Mouse (Mus musculus) heart, postnatal 14 days (tissue): ENCODE data around the gene Dgki. TPM values are rescaled to one million over a fixed set of nuclear protein-coding genes. Genes with fewer than 3 reads are reported as not detected.

Experiments
- DNase-seq, 2 experiments: peaks; one replicate each; pipeline ENCODE4 v3.0.0; 2021 to 2022
- intact Hi-C: fragments of 180-260 bp; cut with DNase I; formaldehyde crosslinking; loops from one replicate; pipeline ENCODE4 v1.15.1; 2025
- total RNA-seq, 2 experiments: library from RNA; stranded (reverse); gene quantifications; 2 replicates each; pipeline ENCODE4 v1.2.3; 2021

The Dgki gene
- total RNA-seq, 2 experiments from 2014 or later: 0.26 to 0.27 TPM

DNA sequence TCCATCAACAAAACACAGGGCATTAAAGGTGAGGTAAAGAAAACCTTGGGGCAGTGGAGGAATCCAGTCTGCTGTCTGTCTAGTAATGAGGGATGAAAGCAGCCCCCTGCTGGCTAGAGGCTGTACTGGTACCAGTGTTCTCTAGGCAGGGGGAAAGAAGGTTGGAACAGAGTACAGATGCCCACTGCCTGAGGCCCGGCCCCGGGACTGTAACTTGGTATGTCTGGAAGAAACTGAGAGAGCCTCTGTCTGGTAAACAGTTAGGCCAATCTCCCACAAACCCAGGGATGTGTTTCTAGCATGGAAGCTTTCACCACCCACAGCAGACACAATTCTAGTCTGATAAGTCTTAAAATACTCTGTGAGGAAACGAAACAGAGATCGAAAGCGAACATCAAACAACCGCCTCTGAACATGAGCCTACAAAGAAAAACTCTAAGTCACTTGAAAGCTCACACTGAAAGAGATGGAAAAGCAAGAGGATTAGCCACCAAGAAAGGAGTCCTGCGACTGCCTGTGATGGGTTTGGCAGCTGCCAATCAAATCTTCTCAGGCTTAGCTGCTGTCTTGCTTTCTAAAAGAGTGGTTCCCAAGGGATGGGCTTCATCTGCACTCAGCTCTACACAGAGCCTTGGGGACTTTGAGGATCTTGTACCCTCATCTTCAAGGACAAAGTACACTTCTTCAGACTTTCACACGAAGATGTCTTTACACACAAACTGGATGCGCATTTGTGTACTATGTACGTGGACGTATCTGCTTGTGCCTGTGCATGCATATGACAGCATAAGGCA, 262.7 kb downstream of the Dgki start:
- peak; percentile 53 to 62 for DNase-seq
- intact Hi-C loops: loop anchor here (5.0 kb wide), 2 partner anchors 55 to 135 kb away; no protein-coding TSS in a partner anchor

DNA sequence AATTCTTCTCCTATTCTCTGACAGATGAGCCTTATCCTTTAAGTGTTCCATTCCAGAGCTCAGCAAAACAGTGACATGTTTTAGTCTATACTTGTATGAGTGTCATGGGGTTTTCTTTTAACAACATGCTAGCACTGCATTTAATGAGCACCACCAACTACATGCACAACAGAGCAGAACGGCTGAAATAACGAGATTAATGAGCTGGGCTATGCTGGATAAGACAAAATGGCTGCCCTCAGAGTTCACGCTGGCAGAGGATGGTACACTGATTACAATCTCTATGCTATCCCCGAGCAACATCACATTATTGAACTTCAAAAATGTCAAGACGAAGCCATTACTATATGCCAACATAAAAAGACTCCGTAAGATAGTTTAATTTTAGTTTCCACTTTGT, 264.3 kb downstream of the Dgki start:
- DNase-seq: no peak
- intact Hi-C loops: loop anchor here (5.0 kb wide), 2 partner anchors 53 to 133 kb away; no protein-coding TSS in a partner anchor

GRCm38 (mm10) chr6:37030986-37031385, 269.0 kb downstream of the Dgki start:
- no peak for DNase-seq
- intact Hi-C loops: no loop called here

DNA sequence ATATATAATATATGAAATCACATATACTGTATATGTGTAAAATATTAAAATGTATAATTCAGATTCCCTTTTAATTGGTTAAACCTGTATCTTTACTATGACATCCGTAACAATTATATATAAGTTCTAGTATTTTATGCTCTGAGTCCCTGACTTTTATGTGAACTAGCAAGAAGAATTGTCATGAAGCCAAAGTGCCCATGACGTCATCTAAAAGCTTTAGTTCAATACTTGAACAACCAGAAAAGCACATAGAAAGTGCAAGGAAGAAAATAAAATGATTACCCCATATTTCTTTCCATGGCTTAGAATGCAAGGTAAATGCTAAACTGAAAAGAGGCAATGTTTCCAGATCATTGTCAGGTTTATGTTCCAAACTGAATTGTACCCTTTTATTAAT, 269.6 kb downstream of the Dgki start:
- DNase-seq: no peak
- intact Hi-C loops: no loop called here

- no peak for DNase-seq
- intact Hi-C loops: no loop called here
Measured at GRCm38 (mm10) chr6:37028841-37029240, 271.1 kb downstream of the Dgki start.

DNA sequence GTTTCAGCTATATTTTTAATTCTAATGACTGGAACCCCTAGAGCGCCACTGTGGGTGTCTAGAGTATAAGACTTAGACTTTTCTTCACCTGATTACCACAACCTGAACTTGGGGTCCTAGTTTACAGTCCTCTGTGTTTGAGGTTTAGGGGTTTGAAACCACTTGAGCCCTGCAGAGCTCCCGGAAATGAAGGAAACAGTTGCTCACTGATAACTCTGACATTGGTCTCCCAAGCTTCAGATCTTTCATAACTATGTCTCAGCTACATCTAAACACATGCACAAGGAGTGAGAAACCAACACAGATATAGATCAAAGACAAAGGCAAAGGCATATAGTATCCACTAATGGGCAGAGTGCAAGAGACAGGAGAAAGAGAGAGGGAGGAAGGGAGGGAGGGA, 271.7 kb downstream of the Dgki start:
- no peak for DNase-seq
- intact Hi-C loops: no loop called here

DNA sequence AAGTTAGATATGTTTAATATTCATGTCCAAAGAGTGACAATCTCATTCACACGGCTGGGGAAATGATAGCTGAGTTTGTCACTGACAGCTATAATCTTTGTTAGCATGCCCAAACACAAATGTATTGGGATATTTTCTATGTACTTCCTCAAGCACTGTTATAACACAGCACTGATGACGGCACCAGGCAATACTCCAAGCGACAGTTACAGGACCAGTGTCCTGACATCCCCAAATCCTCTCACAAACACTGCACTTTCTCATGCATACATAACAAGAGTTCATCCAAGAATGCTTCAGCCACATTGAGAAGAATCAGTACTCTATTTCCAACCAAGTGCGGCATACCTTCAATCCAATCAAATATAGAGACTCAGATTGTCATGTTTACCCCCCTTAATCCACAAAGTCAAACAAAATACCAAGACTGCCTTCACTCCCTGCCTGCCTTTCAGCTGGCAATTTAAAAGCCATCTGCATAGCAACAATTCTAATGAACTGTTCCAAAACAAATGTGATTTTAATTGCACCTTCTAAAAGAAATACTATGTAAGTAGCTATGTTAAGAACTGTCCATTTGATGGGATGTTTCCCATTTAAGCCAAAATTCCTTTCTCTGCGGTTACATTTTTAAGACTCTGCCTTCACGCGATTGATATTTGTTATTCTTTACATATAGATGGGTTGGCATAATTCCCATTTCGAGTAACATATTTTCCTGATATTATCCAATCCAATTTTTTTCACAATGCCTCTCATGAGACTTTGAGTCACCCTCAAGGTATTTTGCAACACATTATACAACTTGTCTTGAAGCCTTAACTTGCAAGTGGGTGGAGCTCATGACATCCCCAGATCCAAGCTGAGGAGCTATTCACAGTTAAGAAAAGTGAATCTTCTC, 273.4 kb downstream of the Dgki start:
- intact Hi-C loops: no loop called here

GRCm38 (mm10) chr6:37016046-37016445, 283.9 kb downstream of the Dgki start:
- no peak for DNase-seq
- intact Hi-C loops: no loop called here

More for the DNA sequence above, 273.4 kb downstream of the Dgki start:
- DNase-seq: no peak

- DNase-seq: no peak
- intact Hi-C loops: no loop called here
Measured at GRCm38 (mm10) chr6:37011597-37011996, 288.4 kb downstream of the Dgki start.

DNA sequence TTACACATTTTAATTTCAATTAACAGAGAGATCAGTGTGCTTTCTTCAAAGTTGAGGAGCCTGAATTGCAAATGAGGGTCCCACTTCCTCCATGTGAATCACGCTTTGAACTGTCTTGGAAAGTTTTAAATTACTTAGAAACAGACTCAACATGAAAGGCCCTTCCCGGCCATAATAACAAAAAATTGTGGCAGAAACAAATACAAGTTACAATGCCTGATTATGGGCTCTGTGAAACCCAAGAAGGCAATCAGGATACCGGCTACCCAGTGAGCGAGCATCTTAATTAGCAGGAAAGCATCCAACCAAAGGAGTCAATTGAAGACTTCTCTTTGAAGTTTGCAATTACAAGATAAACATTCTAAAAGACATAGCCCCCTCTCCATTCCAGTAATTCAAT, 292.4 kb downstream of the Dgki start:
- no peak for DNase-seq
- intact Hi-C loops: no loop called here

- no peak for DNase-seq
- intact Hi-C loops: no loop called here
Measured at GRCm38 (mm10) chr6:37004914-37005313, 295.1 kb downstream of the Dgki start.

GRCm38 (mm10) chr6:37003235-37003634, 296.7 kb downstream of the Dgki start:
- intact Hi-C loops: no loop called here
- no peak for DNase-seq

DNA sequence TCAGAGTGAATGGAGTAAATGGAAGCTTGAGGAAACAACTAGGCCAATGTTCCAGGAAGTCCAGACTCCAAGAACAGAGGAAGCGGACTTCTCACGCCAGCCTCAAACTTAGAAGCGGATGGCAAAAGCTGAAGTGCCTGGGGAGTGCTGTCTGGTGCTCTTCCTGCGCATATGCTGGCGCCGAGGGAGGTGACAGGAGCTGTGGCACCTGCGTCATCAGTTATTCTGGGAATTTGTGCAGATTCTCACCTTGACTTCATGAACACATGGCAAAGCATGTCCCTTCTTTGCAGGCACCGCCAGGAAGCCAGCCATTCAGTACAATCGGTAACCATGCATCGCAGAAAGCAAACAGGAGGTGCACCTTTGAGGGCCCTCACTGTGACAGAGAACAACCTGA, 301.0 kb downstream of the Dgki start:
- DNase-seq: no peak
- intact Hi-C loops: no loop called here

DNA sequence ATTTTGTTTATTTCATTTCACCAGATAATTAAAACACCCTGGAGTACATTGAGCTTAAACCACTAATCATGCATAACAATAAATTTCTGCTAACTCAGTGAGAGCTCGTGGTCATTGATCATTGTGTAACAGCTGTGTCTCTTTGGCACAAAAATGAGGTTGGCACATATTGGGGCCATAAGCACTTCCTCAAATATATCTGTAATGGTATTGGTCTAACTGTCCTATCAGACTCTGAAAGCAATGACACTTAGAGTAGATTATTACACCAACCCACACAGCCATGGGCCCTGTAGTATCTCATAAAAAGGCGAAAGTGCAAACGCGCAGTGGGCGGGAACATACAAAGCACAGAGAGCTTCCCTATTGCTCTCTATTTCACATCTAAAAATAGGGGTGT, 305.7 kb downstream of the Dgki start:
- DNase-seq: no peak
- intact Hi-C loops: no loop called here

- intact Hi-C loops: no loop called here
- DNase-seq: no peak
Measured at GRCm38 (mm10) chr6:36990186-36990585, 309.8 kb downstream of the Dgki start.

DNA sequence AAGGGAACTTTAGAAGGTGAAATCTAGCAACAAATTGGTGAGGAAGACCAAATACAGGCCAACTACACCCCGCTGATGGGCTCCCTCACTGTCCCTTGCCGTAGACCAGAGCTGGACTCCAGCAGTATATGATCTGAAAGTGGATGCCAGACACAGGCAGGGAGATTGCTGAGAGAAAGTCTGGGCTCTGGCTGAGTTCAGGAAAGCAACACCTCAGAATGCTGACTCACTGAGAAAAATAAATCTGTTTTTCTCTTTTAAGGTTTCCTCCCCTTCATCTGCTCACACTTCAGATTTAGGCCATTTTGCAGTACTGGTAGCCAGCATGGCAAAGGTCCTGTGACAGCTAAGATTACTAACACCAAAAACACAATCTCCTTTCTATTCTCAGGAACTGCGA, 311.2 kb downstream of the Dgki start:
- intact Hi-C loops: no loop called here
- DNase-seq: no peak

DNA sequence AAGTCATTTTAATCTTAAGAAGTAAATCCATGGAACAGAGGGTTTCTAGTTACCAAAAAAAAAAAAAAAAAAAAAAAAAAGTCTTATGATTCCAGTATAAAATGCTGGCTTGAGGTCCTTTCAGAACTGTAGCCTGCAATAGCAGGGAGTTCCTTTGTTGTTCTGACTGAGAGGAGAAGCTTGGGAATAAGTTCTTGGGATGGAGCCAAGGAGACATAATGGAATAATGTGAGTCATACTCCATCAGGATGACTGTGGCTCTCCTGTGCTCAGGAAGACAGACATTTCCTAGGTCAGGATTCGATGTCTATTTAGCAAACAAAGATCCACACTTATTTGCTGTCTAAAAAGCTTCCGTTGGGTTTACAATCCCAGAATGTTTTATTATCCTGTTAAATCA, 318.3 kb downstream of the Dgki start:
- DNase-seq: peak in 1 of 2 experiments; percentile 44
- intact Hi-C loops: loop anchor here (5.0 kb wide), 1 partner anchor 56 kb away; no protein-coding TSS in a partner anchor

GRCm38 (mm10) chr6:36980475-36980874, 319.5 kb downstream of the Dgki start:
- intact Hi-C loops: loop anchor here (5.0 kb wide), 1 partner anchor 57 kb away; no protein-coding TSS in a partner anchor
- no peak for DNase-seq

DNA sequence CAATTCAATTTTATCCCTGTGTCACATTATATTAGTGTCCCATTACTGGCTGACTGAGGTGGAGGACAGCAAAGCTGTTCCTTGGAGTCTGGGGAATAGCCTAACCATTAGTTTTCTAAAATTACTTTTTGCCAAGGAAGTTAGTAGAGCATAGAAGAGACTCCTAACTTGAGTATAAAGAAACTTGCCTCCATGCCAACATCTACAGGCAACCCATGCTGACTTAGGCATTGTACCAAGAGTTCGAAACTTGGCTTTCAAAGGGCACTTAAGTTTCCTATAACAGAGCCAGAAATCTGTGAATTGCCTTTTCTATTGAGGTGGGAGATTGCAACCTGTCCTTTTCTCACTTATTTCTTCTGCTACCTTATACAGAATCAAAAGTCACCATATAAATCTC, 321.8 kb downstream of the Dgki start:
- intact Hi-C loops: no loop called here
- no peak for DNase-seq

DNA sequence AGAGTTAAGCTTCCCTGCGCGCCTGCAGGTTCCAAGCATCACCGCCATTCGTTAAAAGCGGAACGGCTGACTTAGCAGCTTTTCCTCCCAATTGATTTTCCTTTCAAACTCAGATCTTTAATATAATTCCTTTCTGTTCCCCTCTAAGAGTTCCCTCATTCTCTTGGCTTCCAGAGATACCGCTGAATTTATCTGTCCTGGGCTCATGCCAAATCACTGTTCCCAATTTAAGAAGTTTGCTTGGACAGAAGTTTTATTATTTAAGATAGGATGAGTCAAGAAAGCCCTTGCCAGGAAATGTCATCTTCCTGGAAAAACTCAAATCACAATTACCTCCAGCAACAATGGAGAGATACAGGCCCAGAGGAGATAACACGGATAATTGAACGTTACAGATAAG, 326.9 kb downstream of the Dgki start:
- intact Hi-C loops: no loop called here
- peak in 1 of 2 experiments; percentile 6 for DNase-seq

DNA sequence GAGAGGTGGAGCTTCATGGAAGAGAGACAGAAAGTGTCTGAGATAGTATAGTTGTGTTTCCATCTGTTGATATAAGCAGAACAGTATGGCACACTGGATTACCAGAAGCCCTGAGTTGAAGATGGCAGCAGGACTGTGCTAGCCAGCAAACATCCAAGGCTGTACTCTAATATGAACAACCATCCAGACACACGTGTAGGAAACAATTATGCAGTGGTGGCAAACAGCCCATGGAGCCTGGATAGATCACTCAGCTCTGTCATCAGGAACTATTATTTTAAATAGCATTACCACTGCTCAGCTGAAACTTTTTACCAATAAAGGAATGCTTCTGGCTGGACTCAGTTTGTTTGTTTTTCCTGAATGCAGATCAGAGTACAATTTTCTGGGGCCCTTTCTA, 327.5 kb downstream of the Dgki start:
- intact Hi-C loops: no loop called here
- DNase-seq: no peak
